Mouse (Mus musculus): Measurements from ENCODE around the gene Eogt.

DNA sequence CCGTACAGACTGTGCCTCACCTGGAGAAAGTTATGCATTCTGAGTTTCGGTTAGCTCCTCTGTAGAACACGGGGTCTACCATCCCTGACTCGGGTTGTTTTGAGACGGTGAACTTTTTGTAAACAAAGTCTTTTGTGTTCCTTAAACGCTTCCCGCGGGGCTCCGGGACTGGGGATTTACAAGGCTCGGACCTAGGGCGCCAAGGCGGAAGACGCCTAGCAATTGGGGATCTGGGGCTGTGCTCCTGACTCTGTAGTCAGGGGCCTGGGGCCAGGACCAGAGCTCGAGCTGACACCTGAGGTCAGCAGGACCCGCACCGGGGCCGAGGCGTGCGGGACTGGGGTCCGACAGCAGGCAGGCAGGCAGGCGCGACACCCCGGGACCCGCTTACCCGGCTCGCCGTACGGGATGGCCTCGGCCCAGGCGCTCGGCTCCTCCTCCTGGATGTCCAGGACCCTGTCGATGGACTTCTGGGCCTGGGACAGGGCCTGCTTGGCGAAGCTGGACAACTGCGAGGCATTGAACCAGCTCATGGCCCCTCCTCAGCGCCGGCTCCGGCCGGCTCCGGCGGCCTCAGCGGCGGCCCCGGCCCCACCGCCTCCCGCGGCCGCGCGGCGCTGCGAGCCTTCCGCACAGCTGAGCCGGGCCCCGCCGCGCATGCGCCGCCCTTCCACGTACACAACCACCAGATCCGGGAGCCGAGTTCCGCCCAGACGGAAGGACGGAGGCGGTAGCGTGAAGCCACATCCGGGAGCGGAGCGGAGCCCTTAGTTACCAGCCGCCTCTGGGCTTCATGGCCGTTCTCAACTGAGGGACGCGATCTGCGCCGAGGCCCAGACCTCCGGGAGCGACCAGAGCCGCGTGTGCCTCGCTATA lies 29.7 kb upstream of the Eogt start, which contains the start of gene Tmf1:
- TF ChIP-seq CTCF (IDR thresholded peaks at IDR 0.05; ENCODE audit: control insufficient read depth, insufficient read depth, low read length) (no peak), POLR2A (IDR thresholded peaks at IDR 0.05; ENCODE audit: borderline replicate concordance, control insufficient read depth, low read depth, low read length) (peak; percentile 68; the same call in 1 of the 2 replicates)

Measured in bone marrow, adult 2 months (tissue).